Mouse (Mus musculus) ES-Bruce4 (cell line): ENCODE measurements around the gene Ifitm1. TPM values are rescaled to one million over a fixed set of nuclear protein-coding genes. Genes with fewer than 3 reads are reported as not detected.

ENCODE experiments used
- H3K27ac ChIP-seq: 2 replicates; pipeline ENCODE4 v1.5.1; 2012; ENCODE audit warnings: low read length, inconsistent platforms; ENCODE audit not compliant: insufficient read depth
- H3K27me3 ChIP-seq: 2 replicates; pipeline ENCODE4 v1.6.1; 2012; ENCODE audit warnings: mild to moderate bottlenecking, low read length, inconsistent platforms; ENCODE audit not compliant: control insufficient read depth, poor library complexity, insufficient read depth, severe bottlenecking
- H3K36me3 ChIP-seq: 2 replicates; pipeline ENCODE4 v1.6.1; 2012; ENCODE audit warnings: inconsistent platforms, mild to moderate bottlenecking, low read length, moderate library complexity; ENCODE audit not compliant: control insufficient read depth, poor library complexity, insufficient read depth, severe bottlenecking
- H3K4me1 ChIP-seq: one replicate; pipeline ENCODE4 v1.8.1; 2011; ENCODE audit warnings: low read length; ENCODE audit not compliant: control insufficient read depth, insufficient read depth
- H3K4me3 ChIP-seq: 2 replicates; pipeline ENCODE4 v1.5.1; 2011; ENCODE audit warnings: low read depth, mild to moderate bottlenecking, low read length
- H3K9ac ChIP-seq: 2 replicates; pipeline ENCODE4 v1.6.1; 2012; ENCODE audit warnings: low read depth, mild to moderate bottlenecking, inconsistent platforms; ENCODE audit not compliant: poor library complexity, severe bottlenecking
- H3K9me3 ChIP-seq: replicated peaks from 2 replicates; pipeline ENCODE4 v1.6.1; 2012; ENCODE audit warnings: mild to moderate bottlenecking, low read length, inconsistent platforms; ENCODE audit not compliant: control insufficient read depth, poor library complexity, insufficient read depth, severe bottlenecking
- CTCF ChIP-seq: IDR thresholded peaks from one replicate; pipeline ENCODE4 v1.8.1; 2011; ENCODE audit warnings: low read depth, low read length
- EP300 ChIP-seq: IDR thresholded peaks from 2 replicates; pipeline ENCODE4 v1.6.1; 2011; ENCODE audit warnings: low read depth, low read length; ENCODE audit not compliant: insufficient read depth
- POLR2A ChIP-seq: IDR thresholded peaks from one replicate; pipeline ENCODE4 v1.8.1; 2011; ENCODE audit warnings: low read length; ENCODE audit not compliant: insufficient read depth
- polyA plus RNA-seq: library from polyadenylated mRNA; stranded (reverse); fragments of >200 nt; gene quantifications from 2 replicates; pipeline ENCODE4 v1.2.4, GENCODE M21; 2011; ENCODE audit warnings: low read depth; ENCODE audit not compliant: missing spikeins, insufficient read depth, insufficient read length

Ifitm1 gene
- polyA plus RNA-seq, 1 experiment = 501 TPM

DNA sequence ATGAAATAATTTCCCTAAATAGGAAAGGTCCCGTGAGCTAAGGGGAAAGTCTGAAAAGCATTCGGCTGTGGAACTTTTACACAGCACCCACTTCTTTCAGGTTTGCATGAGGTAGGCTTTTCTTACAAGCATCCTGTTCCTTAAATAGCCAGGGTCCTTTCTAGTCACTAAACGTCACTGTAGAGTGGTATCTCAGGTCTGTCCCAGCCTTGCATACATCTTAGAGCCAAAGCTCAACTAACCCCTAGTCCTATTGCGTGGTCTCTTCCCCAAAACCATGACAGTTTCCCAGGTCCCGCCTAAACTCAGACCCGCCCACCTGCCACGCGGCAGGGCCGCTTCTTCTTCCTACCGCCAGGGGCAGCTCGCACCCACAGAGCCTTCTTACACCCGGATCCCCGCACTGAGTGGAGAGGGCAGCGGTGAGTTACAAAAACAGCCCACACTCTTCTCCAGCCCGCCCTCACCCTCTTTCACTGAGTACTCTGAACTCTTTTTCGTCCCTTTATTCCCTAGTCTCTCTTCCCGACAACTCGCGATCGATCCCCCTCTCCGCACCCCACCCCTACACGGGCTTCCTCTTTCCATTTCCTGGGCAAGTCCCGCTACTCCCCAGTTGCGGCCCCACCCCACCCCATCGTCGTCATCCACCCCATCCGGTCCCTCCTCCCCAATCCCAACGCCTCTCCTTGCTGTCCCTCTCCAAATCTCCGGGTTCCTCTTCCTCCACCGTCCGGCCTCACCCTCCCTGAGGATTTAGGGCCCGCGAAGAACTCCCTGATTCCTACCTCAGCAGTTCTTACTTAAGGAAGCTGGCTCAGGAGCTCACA lies 25.6 kb upstream of the Ifitm1 start, which contains the start of gene Pgghg:
TSS of gene Pgghg (plus strand) at position 170 of the 830 bp plus-strand sequence.
- Histone ChIP-seq H3K27ac (peak within 1 kb of the TSS; percentile 84), H3K36me3 (no peaks in the 10 kb centered on the region), H3K9ac (peak within 1 kb of the TSS; percentile 80), H3K4me3 (peak within 1 kb of the TSS; percentile 94), H3K9me3 (no peaks in the 10 kb centered on the region), H3K4me1 (peaks cover 2% of the 10 kb centered on the region), H3K27me3 (no peaks in the 10 kb centered on the region)
- TF ChIP-seq EP300 (0 out of 2 replicates have a peak, but pooled peaks have one; percentile 35), POLR2A (no peak), CTCF (peak; percentile 65)

DNA sequence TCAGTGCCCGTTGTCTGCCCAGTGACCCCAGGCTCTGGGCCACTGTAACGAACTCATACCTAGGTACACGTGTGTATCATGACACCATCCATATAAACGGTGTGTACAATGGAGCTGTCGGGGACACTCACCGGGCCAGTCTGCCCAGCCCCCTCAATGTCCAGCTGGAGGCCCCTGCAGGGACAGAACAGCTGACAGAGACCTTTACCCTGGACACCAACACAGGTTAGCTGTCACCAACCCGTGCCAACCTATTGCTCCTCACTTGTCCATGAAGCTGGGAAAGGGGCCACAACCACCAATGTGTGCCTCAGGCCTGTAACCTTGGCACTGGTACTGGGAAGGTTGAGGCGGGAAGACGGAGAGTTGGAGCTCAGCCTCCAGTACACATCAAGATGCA lies 24.7 kb upstream of the Ifitm1 start:
- peak overlapping the region; percentile 80 for H3K9ac ChIP-seq
- no peaks in the 10 kb centered on the region for H3K9me3 ChIP-seq
- H3K36me3 ChIP-seq = no peaks in the 10 kb centered on the region; the same call in 1 of the 2 replicates
- TF ChIP-seq POLR2A = no peak
- no peak for TF ChIP-seq EP300
- no peak for TF ChIP-seq CTCF
- H3K4me1 ChIP-seq = peaks cover 2% of the 10 kb centered on the region
- peak overlapping the region; percentile 94 for H3K4me3 ChIP-seq
- H3K27ac ChIP-seq = peak overlapping the region; percentile 71; the same call in 1 of the 2 replicates
- H3K27me3 ChIP-seq = no peaks in the 10 kb centered on the region

DNA sequence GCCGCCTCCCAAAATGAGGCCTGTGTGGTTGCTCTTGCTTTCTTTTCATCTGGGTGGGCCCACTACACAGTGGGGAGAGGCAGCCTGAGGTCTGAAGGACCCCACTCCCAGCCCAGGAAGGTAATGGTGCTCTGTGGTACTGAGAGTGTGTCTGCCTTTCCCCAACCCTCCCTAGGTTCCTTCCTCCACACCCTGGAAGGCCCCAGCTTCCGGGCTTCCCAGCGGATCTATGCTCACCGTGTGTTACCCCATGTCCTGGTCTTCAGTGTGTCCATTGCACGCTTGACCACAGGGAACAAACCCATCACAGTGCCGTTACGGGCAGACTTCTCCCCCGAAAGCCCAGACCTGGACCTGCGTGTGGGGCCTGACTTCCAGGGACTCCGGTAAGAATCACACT lies 24.2 kb upstream of the Ifitm1 start:
- Histone ChIP-seq H3K4me1 (peaks cover 2% of the 10 kb centered on the region), H3K9ac (no peak overlapping the region), H3K27ac (no peak overlapping the region)

DNA sequence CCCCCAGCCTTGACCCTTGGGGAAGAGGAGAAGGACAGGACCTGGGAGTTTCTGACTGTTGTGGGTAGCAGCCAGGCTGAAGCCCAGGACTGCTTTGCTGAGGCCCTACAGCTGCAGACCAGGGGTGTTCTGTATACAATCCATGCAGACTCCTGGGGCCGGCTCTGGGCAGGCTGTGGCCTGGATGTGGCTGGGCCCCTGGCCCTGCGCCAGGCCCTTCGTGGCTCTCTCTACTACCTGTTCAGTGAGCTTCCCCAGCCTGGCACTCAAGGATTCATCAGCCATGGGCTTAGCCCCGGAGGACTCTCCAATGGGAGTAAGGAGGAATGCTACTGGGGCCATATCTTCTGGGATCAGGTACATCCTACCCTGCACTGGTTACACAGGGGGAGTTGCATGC lies 23.7 kb upstream of the Ifitm1 start:
- Histone ChIP-seq H3K4me3 (no peak overlapping the region), H3K4me1 (peaks cover 2% of the 10 kb centered on the region), H3K9ac (no peak overlapping the region), H3K27ac (no peak overlapping the region), H3K36me3 (peaks cover 1% of the 10 kb centered on the region; the same call in 1 of the 2 replicates), H3K27me3 (no peaks in the 10 kb centered on the region), H3K9me3 (no peaks in the 10 kb centered on the region)
- no peak for TF ChIP-seq POLR2A
- no peak for TF ChIP-seq EP300
- TF ChIP-seq CTCF = no peak

More for the DNA sequence above, 24.2 kb upstream of the Ifitm1 start:
- H3K27me3 ChIP-seq = no peaks in the 10 kb centered on the region
- TF ChIP-seq EP300 = no peak
- no peak for TF ChIP-seq POLR2A
- TF ChIP-seq CTCF = no peak
- no peak overlapping the region for H3K4me3 ChIP-seq
- H3K9me3 ChIP-seq = no peaks in the 10 kb centered on the region
- H3K36me3 ChIP-seq = no peaks in the 10 kb centered on the region; the same call in 1 of the 2 replicates

DNA sequence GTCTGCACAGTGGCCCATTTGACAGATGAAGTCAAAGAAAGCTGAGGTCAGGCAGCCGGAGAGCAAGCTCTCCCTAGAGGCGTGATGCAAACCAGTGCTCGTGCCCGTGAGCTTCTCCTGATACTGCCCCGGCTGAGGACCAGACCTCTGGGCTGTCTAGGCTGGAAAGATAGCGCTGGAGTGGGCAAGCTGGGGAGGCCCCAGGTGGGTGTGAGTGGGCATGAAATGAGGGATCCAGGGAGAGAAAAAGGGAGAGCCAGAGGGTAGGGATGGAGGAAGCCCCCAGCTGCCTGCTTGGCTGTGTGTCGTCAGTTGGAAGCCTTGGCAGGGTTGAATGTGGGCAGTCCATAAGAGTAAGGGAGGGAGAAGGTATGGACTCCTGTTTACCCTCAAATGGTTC lies 22.8 kb upstream of the Ifitm1 start:
- Histone ChIP-seq H3K27me3 (no peaks in the 10 kb centered on the region), H3K27ac (no peak overlapping the region), H3K4me3 (no peak overlapping the region), H3K9ac (no peak overlapping the region), H3K36me3 (peaks cover 10% of the 10 kb centered on the region), H3K9me3 (no peaks in the 10 kb centered on the region), H3K4me1 (peaks cover 2% of the 10 kb centered on the region)
- TF ChIP-seq POLR2A (no peak), CTCF (no peak), EP300 (no peak)

DNA sequence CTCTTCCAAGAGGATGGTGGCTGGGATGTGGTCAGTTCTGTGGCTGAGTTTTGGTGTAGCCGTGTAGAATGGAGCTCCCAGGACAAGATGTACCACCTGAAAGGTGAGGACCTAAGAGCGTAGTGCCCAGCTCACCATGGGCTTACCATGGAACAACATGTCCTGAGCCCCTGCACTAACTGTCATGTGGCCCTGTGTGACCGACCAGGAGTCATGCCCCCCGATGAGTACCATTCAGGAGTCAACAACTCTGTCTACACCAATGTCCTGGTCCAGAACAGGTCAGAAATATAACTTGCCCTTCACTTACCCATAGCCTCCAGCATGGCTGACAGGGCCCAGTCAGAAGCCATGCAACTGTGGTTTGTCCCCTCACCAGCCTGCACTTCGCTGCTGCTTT lies 21.8 kb upstream of the Ifitm1 start:
- H3K4me1 ChIP-seq = no peaks in the 10 kb centered on the region
- no peaks in the 10 kb centered on the region for H3K9me3 ChIP-seq
- no peak overlapping the region for H3K4me3 ChIP-seq
- TF ChIP-seq CTCF (no peak), POLR2A (no peak), EP300 (no peak)
- no peak overlapping the region for H3K27ac ChIP-seq
- H3K27me3 ChIP-seq = no peaks in the 10 kb centered on the region
- no peak overlapping the region for H3K9ac ChIP-seq
- peaks cover 18% of the 10 kb centered on the region for H3K36me3 ChIP-seq
